Mouse (Mus musculus) retina, adult 2 months (tissue): ENCODE results near the gene Hp1bp3.
A peak's percentile ranks its signal among the peaks of the same experiment; 100 is the strongest.

Experiments used
- DNase-seq: peaks from one replicate; pipeline ENCODE4 v3.0.0-alpha.2; 2012; ENCODE audit warnings: low read depth, low spot score

Hp1bp3 gene

GRCm38 (mm10) chr4:138222396-138222795 is 6.3 kb downstream of the Hp1bp3 start:
- no peak for DNase-seq

- DNase-seq = no peak
Measured at GRCm38 (mm10) chr4:138223623-138224022, 7.5 kb downstream of the Hp1bp3 start.

GRCm38 (mm10) chr4:138246756-138247665 is 30.9 kb downstream of the Hp1bp3 start:
- DNase-seq = no peak

- peak; percentile 74 for DNase-seq
Measured at GRCm38 (mm10) chr4:138250088-138250960, 34.2 kb downstream of the Hp1bp3 start, which contains the start of the genes Sh2d5 and Kif17. Sh2d5 (plus strand) TSS chr4:138250403. Kif17 (plus strand) TSS chr4:138250435.

GRCm38 (mm10) chr4:138251819-138252218 is 35.7 kb downstream of the Hp1bp3 start:
- no peak for DNase-seq

GRCm38 (mm10) chr4:138252231-138252630 is 36.1 kb downstream of the Hp1bp3 start:
- DNase-seq = no peak

GRCm38 (mm10) chr4:138257116-138257687 is 41.1 kb downstream of the Hp1bp3 start:
- no peak for DNase-seq

GRCm38 (mm10) chr4:138258663-138259062 is 42.6 kb downstream of the Hp1bp3 start:
- no peak for DNase-seq

GRCm38 (mm10) chr4:138259482-138259881 is 43.4 kb downstream of the Hp1bp3 start:
- DNase-seq = no peak

GRCm38 (mm10) chr4:138261843-138262681 is 46.0 kb downstream of the Hp1bp3 start:
- DNase-seq = peak; percentile 63

- DNase-seq = no peak
Measured at GRCm38 (mm10) chr4:138267869-138268268, 51.8 kb downstream of the Hp1bp3 start.

- DNase-seq = no peak
Measured at GRCm38 (mm10) chr4:138272011-138272997, 56.2 kb downstream of the Hp1bp3 start.

GRCm38 (mm10) chr4:138278346-138278745 is 62.2 kb downstream of the Hp1bp3 start:
- DNase-seq = no peak

- DNase-seq = peak; percentile 81
Measured at GRCm38 (mm10) chr4:138282834-138283233, 66.7 kb downstream of the Hp1bp3 start.

GRCm38 (mm10) chr4:138286411-138286810 is 70.3 kb downstream of the Hp1bp3 start:
- DNase-seq = no peak

- no peak for DNase-seq
Measured at GRCm38 (mm10) chr4:138288691-138289090, 72.6 kb downstream of the Hp1bp3 start.

GRCm38 (mm10) chr4:138292028-138292427 is 75.9 kb downstream of the Hp1bp3 start:
- no peak for DNase-seq

GRCm38 (mm10) chr4:138293261-138293948 is 77.3 kb downstream of the Hp1bp3 start:
- no peak for DNase-seq

GRCm38 (mm10) chr4:138293949-138294550 is 78.0 kb downstream of the Hp1bp3 start:
- DNase-seq = no peak
